25 mouse cellular contexts compared by ENCODE assay signal in genomic region chr16:59743669-59744068, GRCm38 (mm10).
DNase-seq lines count a peak whose midpoint lies in the region; ATAC-seq and TF ChIP-seq lines count a peak whose summit lies in the region.
"Had no signal": no experiment of that assay in that cellular context is flagged by ENCODE, and none has a peak within 500 bp of the region (broad histone marks: within the 10 kb centered on the region; RNA-seq: fewer than 3 reads in every experiment).

No protein-coding gene starts in this region.

- no peak overlapping the region for H3K4me3 ChIP-seq in embryonic facial prominence, embryonic 14.5 days (ENCODE audit: low read depth, low read length)
- H3K4me3 ChIP-seq in embryonic facial prominence, embryonic 10.5 days: no peak overlapping the region
- H3K4me3 ChIP-seq in kidney, postnatal 0 days (replicated peaks; ENCODE audit: low read depth, low read length): no peak overlapping the region
- H3K4me3 ChIP-seq in lung, embryonic 14.5 days (ENCODE audit: low read depth, low read length): no peak overlapping the region
- H3K4me3 ChIP-seq in embryonic facial prominence, embryonic 15.5 days (replicated peaks): no peak overlapping the region
- H3K4me3 ChIP-seq: liver, embryonic 15.5 days; megakaryocyte, embryonic 14.5 days; midbrain, embryonic 12.5 days; myocyte; neural tube, embryonic 12.5 days; stomach, embryonic 15.5 days had no signal

- TF ChIP-seq CTCF in kidney, postnatal 0 days (IDR thresholded peaks at IDR 0.05; ENCODE audit: low read depth): no peak
- no peak for TF ChIP-seq CTCF in lung, embryonic 14.5 days (IDR thresholded peaks at IDR 0.05; ENCODE audit: low read depth)

- 34% methylated on average over 1 of the region's 1 CpGs for WGBS in embryonic facial prominence, embryonic 14.5 days
- 81% methylated on average over 1 of the region's 1 CpGs for WGBS in embryonic facial prominence, embryonic 10.5 days
- 70% methylated on average over 1 of the region's 1 CpGs for WGBS in kidney, postnatal 0 days
- 34% methylated on average over 1 of the region's 1 CpGs for WGBS in lung, embryonic 14.5 days
- 28% methylated on average over 1 of the region's 1 CpGs for WGBS in embryonic facial prominence, embryonic 15.5 days

- peak; percentile 68; the same call in 1 of the 2 replicates for ATAC-seq in embryonic facial prominence, embryonic 14.5 days (ENCODE audit: low read depth)
- ATAC-seq in kidney, postnatal 0 days (replicated peaks; ENCODE audit: low FRiP score, low read depth): no peak
- peak; percentile 88 for ATAC-seq in lung, embryonic 14.5 days (ENCODE audit: insufficient read depth)
- ATAC-seq in embryonic facial prominence, embryonic 15.5 days (ENCODE audit: insufficient number of reproducible peaks, low FRiP score, low TSS enrichment, low read depth): peak; percentile 57; the same call in 1 of the 2 replicates
- ATAC-seq in megakaryocyte, adult 5-6 weeks (ENCODE audit: poor library complexity, severe bottlenecking): no peak
- ATAC-seq: activated CD4-positive, CD25-positive, alpha-beta regulatory T cell, adult 4 months; forebrain, embryonic 14.5 days; hindbrain, embryonic 16.5 days had no signal

- no peak overlapping the region for H3K9ac ChIP-seq in embryonic facial prominence, embryonic 14.5 days (ENCODE audit: low read depth, low read length)
- H3K9ac ChIP-seq in kidney, postnatal 0 days (ENCODE audit: low read depth, low read length): no peak overlapping the region
- H3K9ac ChIP-seq in lung, embryonic 14.5 days: no peak overlapping the region
- H3K9ac ChIP-seq in embryonic facial prominence, embryonic 15.5 days: no peak overlapping the region
- H3K9ac ChIP-seq: liver, embryonic 15.5 days; midbrain, embryonic 12.5 days; neural tube, embryonic 12.5 days; stomach, embryonic 15.5 days had no signal

- peak; percentile 88 for DNase-seq in embryonic facial prominence, embryonic 14.5 days (ENCODE audit: low spot score)
- no peak for DNase-seq in embryonic facial prominence, embryonic 10.5 days (ENCODE audit: low spot score)
- DNase-seq in kidney, postnatal 0 days (ENCODE audit: low spot score): peak; percentile 25
- no peak for DNase-seq in kidney, adult 11 months
- DNase-seq in lung, embryonic 14.5 days: peak; percentile 74
- no peak for DNase-seq in lung, adult 18-20 months
- DNase-seq: adrenal gland, adult 2 months; adrenal gland, postnatal 36 days; cerebellum, adult 18-20 months; cerebellum, postnatal 10 days; layer of hippocampus, adult 9-11 months; right cerebral cortex, adult 18-20 months; thymus, postnatal 14 days had no signal

- no peaks in the 10 kb centered on the region for H3K36me3 ChIP-seq in embryonic facial prominence, embryonic 14.5 days (ENCODE audit: control insufficient read depth, insufficient read depth, low read length)
- no peaks in the 10 kb centered on the region for H3K36me3 ChIP-seq in embryonic facial prominence, embryonic 10.5 days (replicated peaks)
- H3K36me3 ChIP-seq in kidney, postnatal 0 days (ENCODE audit: insufficient read depth, low read length): no peaks in the 10 kb centered on the region
- no peaks in the 10 kb centered on the region for H3K36me3 ChIP-seq in lung, embryonic 14.5 days (ENCODE audit: insufficient read depth)
- no peaks in the 10 kb centered on the region for H3K36me3 ChIP-seq in embryonic facial prominence, embryonic 15.5 days
- H3K36me3 ChIP-seq: liver, embryonic 15.5 days; midbrain, embryonic 12.5 days; neural tube, embryonic 12.5 days; stomach, embryonic 15.5 days had no signal

- H3K4me2 ChIP-seq in embryonic facial prominence, embryonic 14.5 days (ENCODE audit: low read depth, low read length): no peak overlapping the region
- H3K4me2 ChIP-seq in kidney, postnatal 0 days (ENCODE audit: low read length): no peak overlapping the region
- H3K4me2 ChIP-seq in lung, embryonic 14.5 days: no peak overlapping the region
- no peak overlapping the region for H3K4me2 ChIP-seq in embryonic facial prominence, embryonic 15.5 days (replicated peaks)
- H3K4me2 ChIP-seq: liver, embryonic 15.5 days; midbrain, embryonic 12.5 days; neural tube, embryonic 12.5 days; stomach, embryonic 15.5 days had no signal

- no peak overlapping the region for H3K27ac ChIP-seq in embryonic facial prominence, embryonic 14.5 days (replicated peaks; ENCODE audit: low read depth, low read length)
- H3K27ac ChIP-seq in embryonic facial prominence, embryonic 10.5 days (replicated peaks): no peak overlapping the region
- H3K27ac ChIP-seq in kidney, postnatal 0 days: no peak overlapping the region
- H3K27ac ChIP-seq in lung, embryonic 14.5 days (ENCODE audit: low read depth): no peak overlapping the region
- no peak overlapping the region for H3K27ac ChIP-seq in embryonic facial prominence, embryonic 15.5 days (replicated peaks)
- H3K27ac ChIP-seq: liver, embryonic 15.5 days; midbrain, embryonic 12.5 days; neural tube, embryonic 12.5 days; stomach, embryonic 15.5 days had no signal

- H3K4me1 ChIP-seq in embryonic facial prominence, embryonic 14.5 days (ENCODE audit: control insufficient read depth, insufficient read depth, low read length): no peaks in the 10 kb centered on the region
- no peaks in the 10 kb centered on the region for H3K4me1 ChIP-seq in embryonic facial prominence, embryonic 10.5 days
- H3K4me1 ChIP-seq in kidney, postnatal 0 days (replicated peaks; ENCODE audit: insufficient read depth, low read length): no peaks in the 10 kb centered on the region
- H3K4me1 ChIP-seq in lung, embryonic 14.5 days (ENCODE audit: insufficient read depth): no peaks in the 10 kb centered on the region
- H3K4me1 ChIP-seq in embryonic facial prominence, embryonic 15.5 days: no peaks in the 10 kb centered on the region
- H3K4me1 ChIP-seq: liver, embryonic 15.5 days; megakaryocyte, embryonic 14.5 days; midbrain, embryonic 12.5 days; neural tube, embryonic 12.5 days; stomach, embryonic 15.5 days had no signal

- H3K9me3 ChIP-seq in embryonic facial prominence, embryonic 14.5 days (ENCODE audit: control insufficient read depth, low read length): no peaks in the 10 kb centered on the region
- H3K9me3 ChIP-seq in embryonic facial prominence, embryonic 10.5 days: no peaks in the 10 kb centered on the region
- no peaks in the 10 kb centered on the region for H3K9me3 ChIP-seq in kidney, postnatal 0 days (replicated peaks; ENCODE audit: low read length)
- no peaks in the 10 kb centered on the region for H3K9me3 ChIP-seq in lung, embryonic 14.5 days (ENCODE audit: low read depth, low read length)
- no peaks in the 10 kb centered on the region for H3K9me3 ChIP-seq in embryonic facial prominence, embryonic 15.5 days (replicated peaks)
- H3K9me3 ChIP-seq: liver, embryonic 15.5 days; midbrain, embryonic 12.5 days; neural tube, embryonic 12.5 days; stomach, embryonic 15.5 days had no signal

- H3K27me3 ChIP-seq in embryonic facial prominence, embryonic 14.5 days (replicated peaks; ENCODE audit: control insufficient read depth, insufficient read depth, low read length): no peaks in the 10 kb centered on the region
- H3K27me3 ChIP-seq in embryonic facial prominence, embryonic 10.5 days (replicated peaks; ENCODE audit: low read depth, poor library complexity, severe bottlenecking): no peaks in the 10 kb centered on the region
- no peaks in the 10 kb centered on the region for H3K27me3 ChIP-seq in kidney, postnatal 0 days (ENCODE audit: insufficient read depth, low read length)
- H3K27me3 ChIP-seq in lung, embryonic 14.5 days (ENCODE audit: insufficient read depth, low read length): no peaks in the 10 kb centered on the region
- no peaks in the 10 kb centered on the region for H3K27me3 ChIP-seq in embryonic facial prominence, embryonic 15.5 days
- H3K27me3 ChIP-seq: CH12.LX; liver, embryonic 15.5 days; megakaryocyte, embryonic 14.5 days; midbrain, embryonic 12.5 days; neural tube, embryonic 12.5 days; stomach, embryonic 15.5 days had no signal

Comparison
In these comparisons a context has a peak if more than half of its experiments do, and no peak if none do; other contexts are left out.
1. DNase-seq: peak in embryonic facial prominence, embryonic 14.5 days (single experiment), kidney, postnatal 0 days (single experiment) and lung, embryonic 14.5 days (single experiment); none in embryonic facial prominence, embryonic 10.5 days (single experiment), kidney, adult 11 months (single experiment) and lung, adult 18-20 months (0 of 2).
2. ATAC-seq: peak in embryonic facial prominence, embryonic 14.5 days (single experiment), lung, embryonic 14.5 days (single experiment) and embryonic facial prominence, embryonic 15.5 days (single experiment); none in kidney, postnatal 0 days (single experiment) and megakaryocyte, adult 5-6 weeks (single experiment).